Mouse (Mus musculus): Measurements from ENCODE around the gene Mcl1.
A peak's percentile ranks its signal among the peaks of the same experiment; 100 is the strongest.
"Not testable (repeated sequence)": the region's sequence is repeated elsewhere in the genome, so short reads cannot be mapped to it uniquely, and the experiment has no call there.

The Mcl1 gene

GRCm38 (mm10) chr3:95668589-95669308 is 10.2 kb downstream of the Mcl1 start:
- DNase-seq: no peak

- no peak for DNase-seq
Observed at GRCm38 (mm10) chr3:95669309-95669665, 10.7 kb downstream of the Mcl1 start.

GRCm38 (mm10) chr3:95670419-95670818 is 11.8 kb downstream of the Mcl1 start:
- DNase-seq: not testable (repeated sequence)

GRCm38 (mm10) chr3:95671201-95671600 is 12.6 kb downstream of the Mcl1 start:
- no peak for DNase-seq

- no peak for DNase-seq
Observed at GRCm38 (mm10) chr3:95672461-95672860, 13.9 kb downstream of the Mcl1 start.

- no peak for DNase-seq
Observed at GRCm38 (mm10) chr3:95672861-95673706, 14.5 kb downstream of the Mcl1 start.

- no peak for DNase-seq
Observed at GRCm38 (mm10) chr3:95673707-95674211, 15.2 kb downstream of the Mcl1 start.

GRCm38 (mm10) chr3:95674236-95674635 is 15.6 kb downstream of the Mcl1 start:
- DNase-seq: no peak

GRCm38 (mm10) chr3:95674812-95675211 is 16.2 kb downstream of the Mcl1 start:
- DNase-seq: no peak

- peak; percentile 79 to 81 for DNase-seq
Observed at GRCm38 (mm10) chr3:95675301-95676092, 16.9 kb downstream of the Mcl1 start.

GRCm38 (mm10) chr3:95676745-95677419 is 18.3 kb downstream of the Mcl1 start:
- peak; percentile 76 to 85 for DNase-seq

- DNase-seq: no peak
Observed at GRCm38 (mm10) chr3:95677420-95678090, 19.0 kb downstream of the Mcl1 start.

- DNase-seq: no peak
Observed at GRCm38 (mm10) chr3:95679551-95679950, 21.0 kb downstream of the Mcl1 start.

- DNase-seq: no peak
Observed at GRCm38 (mm10) chr3:95680673-95681072, 22.1 kb downstream of the Mcl1 start.

- DNase-seq: no peak
Observed at GRCm38 (mm10) chr3:95681365-95681764, 22.8 kb downstream of the Mcl1 start.

- no peak for DNase-seq
Observed at GRCm38 (mm10) chr3:95682878-95683277, 24.3 kb downstream of the Mcl1 start.

GRCm38 (mm10) chr3:95684846-95685245 is 26.3 kb downstream of the Mcl1 start:
- no peak for DNase-seq

- no peak for DNase-seq
Observed at GRCm38 (mm10) chr3:95685301-95685700, 26.7 kb downstream of the Mcl1 start.

GRCm38 (mm10) chr3:95685701-95686100 is 27.1 kb downstream of the Mcl1 start:
- no peak for DNase-seq

- no peak for DNase-seq
Observed at GRCm38 (mm10) chr3:95686492-95687167, 28.0 kb downstream of the Mcl1 start.

GRCm38 (mm10) chr3:95687168-95687523 is 28.6 kb downstream of the Mcl1 start:
- DNase-seq: peak in 1 of 2 experiments; percentile 36
